ENCODE assay signal across 27 mouse cellular contexts in the genomic region with DNA sequence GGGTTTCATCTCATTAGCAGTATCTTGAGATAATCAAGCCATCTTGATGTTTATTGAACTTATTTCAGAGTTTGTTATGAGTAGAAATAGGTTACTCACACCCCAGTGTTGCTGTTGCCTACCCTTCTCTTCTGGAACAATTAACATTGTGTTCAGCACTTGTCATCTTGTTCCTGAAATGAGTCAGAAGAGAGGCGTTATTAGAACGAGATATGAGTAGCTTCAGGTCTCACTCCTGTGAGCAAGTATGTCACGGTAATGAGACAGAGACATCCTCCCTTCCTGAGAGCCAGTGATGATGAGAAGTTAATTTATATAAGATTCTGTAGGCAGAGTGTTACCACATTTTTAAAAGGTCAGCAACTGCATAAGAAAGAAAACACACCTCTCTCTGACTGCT. TPM values are rescaled to one million over a fixed set of nuclear protein-coding genes. Genes with fewer than 3 reads are reported as not detected.
DNase-seq lines count a peak whose midpoint lies in the region; ATAC-seq and TF ChIP-seq lines count a peak whose summit lies in the region.
"Had no signal": no experiment of that assay in that cellular context is flagged by ENCODE, and none has a peak within 500 bp of the region (broad histone marks: within the 10 kb centered on the region; RNA-seq: fewer than 3 reads in every experiment).

No protein-coding gene starts in this region.

- no peaks in the 10 kb centered on the region for H3K27me3 ChIP-seq in kidney, postnatal 0 days (ENCODE audit: insufficient read depth, low read length)
- H3K27me3 ChIP-seq in liver, embryonic 13.5 days: no peaks in the 10 kb centered on the region
- H3K27me3 ChIP-seq in splenic B cell, adult 2 months (ENCODE audit: control insufficient read depth, insufficient read depth, low read length, poor library complexity, severe bottlenecking): no peaks in the 10 kb centered on the region
- H3K27me3 ChIP-seq: heart, embryonic 12.5 days; megakaryocyte, embryonic 14.5 days; stomach, embryonic 15.5 days had no signal

- no peak overlapping the region for H3K9ac ChIP-seq in kidney, postnatal 0 days (ENCODE audit: low read depth, low read length)
- peak overlapping the region; percentile 40 for H3K9ac ChIP-seq in liver, embryonic 13.5 days
- H3K9ac ChIP-seq: forebrain, postnatal 0 days; heart, embryonic 12.5 days; stomach, embryonic 15.5 days had no signal

- 0 out of 2 replicates have a peak overlapping the region, but pooled peaks have one; percentile 34 for H3K27ac ChIP-seq in kidney, postnatal 0 days
- H3K27ac ChIP-seq in liver, embryonic 13.5 days: peak overlapping the region; percentile 85
- no peak overlapping the region for H3K27ac ChIP-seq in gastrocnemius, adult 2 months
- H3K27ac ChIP-seq: forebrain, embryonic 10.5 days; hindbrain, postnatal 0 days; limb, embryonic 10.5 days; stomach, embryonic 15.5 days had no signal

- no peaks in the 10 kb centered on the region for H3K9me3 ChIP-seq in kidney, postnatal 0 days (replicated peaks; ENCODE audit: low read length)
- H3K9me3 ChIP-seq in liver, embryonic 13.5 days (replicated peaks): no peaks in the 10 kb centered on the region
- H3K9me3 ChIP-seq: forebrain, embryonic 10.5 days; heart, embryonic 12.5 days; limb, embryonic 10.5 days; megakaryocyte, embryonic 14.5 days; stomach, embryonic 15.5 days had no signal

- no peak for ATAC-seq in kidney, postnatal 0 days (replicated peaks; ENCODE audit: low FRiP score, low read depth)
- ATAC-seq in activated CD4-positive, CD25-positive, alpha-beta regulatory T cell, adult 4 months: peak; percentile 88
- no peak for ATAC-seq in liver, embryonic 13.5 days (ENCODE audit: low read depth)
- ATAC-seq: forebrain, postnatal 0 days; hindbrain, postnatal 0 days; midbrain, embryonic 16.5 days had no signal

- H3K4me3 ChIP-seq in kidney, postnatal 0 days (replicated peaks; ENCODE audit: low read depth, low read length): no peak overlapping the region
- H3K4me3 ChIP-seq in liver, embryonic 13.5 days (replicated peaks): no peak overlapping the region
- no peak overlapping the region for H3K4me3 ChIP-seq in gastrocnemius, adult 2 months
- H3K4me3 ChIP-seq: forebrain, embryonic 10.5 days; heart, embryonic 12.5 days; limb, embryonic 10.5 days; megakaryocyte, embryonic 14.5 days; stomach, embryonic 15.5 days had no signal

- intact Hi-C loops in gastrocnemius, postnatal 14 days (cut with DNase I; ENCODE audit: low total_unique reads): no loop called here
- intact Hi-C loops in gastrocnemius, adult 2 months (cut with DNase I): no loop called here

- H3K4me2 ChIP-seq in kidney, postnatal 0 days (ENCODE audit: low read length): no peak overlapping the region
- H3K4me2 ChIP-seq in liver, embryonic 13.5 days: peak overlapping the region; percentile 54
- H3K4me2 ChIP-seq: heart, embryonic 12.5 days; stomach, embryonic 15.5 days had no signal

- H3K4me1 ChIP-seq in kidney, postnatal 0 days (replicated peaks; ENCODE audit: insufficient read depth, low read length): 0 out of 2 replicates have a peak, but pooled peaks cover 6% of the 10 kb centered on the region
- H3K4me1 ChIP-seq in liver, embryonic 13.5 days (replicated peaks): peaks cover 60% of the 10 kb centered on the region

- WGBS in kidney, postnatal 0 days: 24% methylated on average over 3 of the region's 3 CpGs
- WGBS in liver, embryonic 13.5 days (ENCODE audit: insufficient replicate concordance): 27% methylated on average over 3 of the region's 3 CpGs

- DNase-seq in kidney, postnatal 0 days (ENCODE audit: low spot score): no peak
- no peak for DNase-seq in kidney, adult 8-10 months
- DNase-seq in liver, embryonic 13.5 days: no peak
- DNase-seq in splenic B cell, adult 2 months (ENCODE audit: low read depth, low spot score): peak; percentile 41
- DNase-seq in gastrocnemius, postnatal 14 days: no peak
- DNase-seq in cerebellum, adult 11-12 months: no peak
- DNase-seq in gastrocnemius, adult 2 months: no peak
- DNase-seq: adrenal gland, adult 8-10 months; cerebellum, postnatal 14 days; embryo, embryonic 11 days; forebrain, postnatal 0 days; heart, adult 11 months; heart, postnatal 36 days; kidney, adult 18-20 months; kidney, postnatal 36 days; layer of hippocampus, adult 9-11 months; lung, adult 18-20 months; right cerebral cortex, postnatal 25 days; thymus, adult 18-20 months had no signal

- TF ChIP-seq CTCF in kidney, postnatal 0 days (IDR thresholded peaks at IDR 0.05; ENCODE audit: low read depth): no peak
- no peak for TF ChIP-seq CTCF in gastrocnemius, adult 2 months (IDR thresholded peaks at IDR 0.05)

- H3K36me3 ChIP-seq in kidney, postnatal 0 days (ENCODE audit: insufficient read depth, low read length): no peaks in the 10 kb centered on the region
- H3K36me3 ChIP-seq in liver, embryonic 13.5 days: no peaks in the 10 kb centered on the region
- no peaks in the 10 kb centered on the region for H3K36me3 ChIP-seq in splenic B cell, adult 2 months (ENCODE audit: control insufficient read depth, insufficient read depth, low read length, poor library complexity, severe bottlenecking)
- H3K36me3 ChIP-seq: heart, embryonic 12.5 days; limb, embryonic 10.5 days; stomach, embryonic 15.5 days had no signal

RNA-seq across cellular contexts. Expression of a gene that starts 56.5 kb away (rescaled TPM):
- polyA plus RNA-seq in kidney, postnatal 0 days (2015; fragmentation: Nextera tagmentation; extraction: Ambion mirVana): 29.0 and 30.7 TPM in 2 replicates
- polyA plus RNA-seq in activated CD4-positive, CD25-positive, alpha-beta regulatory T cell, adult 4 months (2017; shearing (Covaris generic)): 1 to 10 TPM; 7.6 to 9.1 TPM
- polyA plus RNA-seq in liver, embryonic 13.5 days (2015; fragmentation: Nextera tagmentation; extraction: Ambion mirVana): 8.1 and 9.5 TPM in 2 replicates
- 1 to 10 TPM; 3.7 to 5.2 TPM for total RNA-seq in gastrocnemius, postnatal 14 days (2021)
- 1 to 10 TPM; 5.2 to 7.0 TPM for total RNA-seq in gastrocnemius, adult 2 months (2021)
